In genomic region chr17:35034896-35035295, GRCm38 (mm10) we compare ENCODE assay signal across 15 mouse cellular contexts. TPM values are rescaled to one million over a fixed set of nuclear protein-coding genes. Genes with fewer than 3 reads are reported as not detected.
"Had no signal": no experiment of that assay in that cellular context is flagged by ENCODE, and none has a peak within 500 bp of the region (broad histone marks: within the 10 kb centered on the region; RNA-seq: fewer than 3 reads in every experiment).

No protein-coding gene starts in this region.

- ATAC-seq: midbrain, embryonic 13.5 days; midbrain, embryonic 16.5 days had no signal

- H3K27me3 ChIP-seq: kidney, embryonic 15.5 days; liver, embryonic 15.5 days; lung, embryonic 15.5 days; megakaryocyte, embryonic 14.5 days; midbrain, embryonic 13.5 days had no signal

- H3K27ac ChIP-seq: kidney, embryonic 15.5 days; liver, embryonic 15.5 days; lung, embryonic 15.5 days; midbrain, embryonic 10.5 days; midbrain, embryonic 13.5 days had no signal

- H3K4me3 ChIP-seq: kidney, embryonic 15.5 days; liver, embryonic 15.5 days; lung, embryonic 15.5 days; megakaryocyte, embryonic 14.5 days; midbrain, embryonic 10.5 days; midbrain, embryonic 13.5 days had no signal

- H3K36me3 ChIP-seq: kidney, embryonic 15.5 days; liver, embryonic 15.5 days; lung, embryonic 15.5 days; midbrain, embryonic 10.5 days; midbrain, embryonic 13.5 days had no signal

- H3K9ac ChIP-seq: kidney, embryonic 15.5 days; liver, embryonic 15.5 days; lung, embryonic 15.5 days; midbrain, embryonic 13.5 days had no signal

- DNase-seq: kidney, adult 8-10 months; kidney, postnatal 10 days; kidney, postnatal 36 days; lung, adult 18-20 months; lung, postnatal 10 days; lung, postnatal 36 days; thymus, postnatal 36 days had no signal

- H3K4me2 ChIP-seq: kidney, embryonic 15.5 days; liver, embryonic 15.5 days; lung, embryonic 15.5 days; midbrain, embryonic 13.5 days had no signal

- H3K9me3 ChIP-seq: kidney, embryonic 15.5 days; liver, embryonic 15.5 days; lung, embryonic 15.5 days; midbrain, embryonic 10.5 days; midbrain, embryonic 13.5 days had no signal

RNA-seq across cellular contexts. Expression of gene Sapcd1, which starts 7.1 kb away (rescaled TPM):
- total RNA-seq: liver, adult 2 months had no signal
